10 mouse cellular contexts compared by ENCODE assay signal in the genomic region with DNA sequence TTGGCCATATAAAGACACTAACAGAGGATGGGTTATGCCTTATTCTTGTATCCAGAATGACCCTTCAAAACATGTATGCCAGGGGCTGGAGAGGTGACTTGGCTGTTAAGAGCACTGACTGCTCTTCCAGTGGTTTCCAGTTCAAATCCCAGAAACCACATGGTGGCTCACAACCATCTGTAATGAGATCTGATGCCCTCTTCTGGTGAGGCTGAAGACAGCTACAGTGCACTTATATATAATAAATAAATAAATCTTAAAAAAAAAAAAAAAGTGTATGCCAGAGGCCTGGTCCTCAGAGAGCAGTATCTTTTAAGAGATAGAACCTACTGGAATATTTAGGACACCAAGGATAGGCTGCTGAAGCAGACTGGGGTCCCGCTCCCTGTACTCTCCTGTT.
DNase-seq lines count a peak whose midpoint lies in the region; ATAC-seq and TF ChIP-seq lines count a peak whose summit lies in the region.
"Had no signal": no experiment of that assay in that cellular context is flagged by ENCODE, and none has a peak within 500 bp of the region (broad histone marks: within the 10 kb centered on the region; RNA-seq: fewer than 3 reads in every experiment).

No protein-coding gene starts in this region.

- no peaks in the 10 kb centered on the region for H3K27me3 ChIP-seq in limb, embryonic 12.5 days
- no peaks in the 10 kb centered on the region for H3K27me3 ChIP-seq in limb, embryonic 10.5 days (ENCODE audit: low read depth, poor library complexity, severe bottlenecking)

- H3K4me3 ChIP-seq in gastrocnemius, adult 2 months: no peak overlapping the region
- no peak overlapping the region for H3K4me3 ChIP-seq in limb, embryonic 12.5 days (replicated peaks)
- no peak overlapping the region for H3K4me3 ChIP-seq in limb, embryonic 10.5 days
- H3K4me3 ChIP-seq: erythroblast, embryonic 14.5 days had no signal

- no peak overlapping the region for H3K9ac ChIP-seq in limb, embryonic 12.5 days (replicated peaks)

- no peaks in the 10 kb centered on the region for H3K36me3 ChIP-seq in limb, embryonic 12.5 days
- no peaks in the 10 kb centered on the region for H3K36me3 ChIP-seq in limb, embryonic 10.5 days

- intact Hi-C loops in gastrocnemius, adult 2 months (cut with DNase I): loop anchor here (5.0 kb wide), 1 partner anchor 146 kb away; no protein-coding TSS in a partner anchor

- WGBS in limb, embryonic 12.5 days: 96% methylated on average over 1 of the region's 1 CpGs
- WGBS in limb, embryonic 10.5 days: 93% methylated on average over 1 of the region's 1 CpGs

- H3K4me2 ChIP-seq in limb, embryonic 12.5 days: no peak overlapping the region

- ATAC-seq in limb, embryonic 12.5 days (ENCODE audit: insufficient number of reproducible peaks, insufficient read depth, low FRiP score, low TSS enrichment, low read depth): no peak

- no peak for DNase-seq in gastrocnemius, adult 2 months
- no peak for DNase-seq in gastrocnemius, postnatal 4 days (ENCODE audit: low spot score in 2 of 2)
- DNase-seq in limb, embryonic 10.5 days (ENCODE audit: low spot score): no peak
- DNase-seq in 416B (ENCODE audit: low read depth): peak; percentile 46
- DNase-seq in adipocyte (ENCODE audit: low spot score): peak; percentile 24
- no peak for DNase-seq in neural tube, embryonic 10.5 days (ENCODE audit: extremely low spot score, low spot score)
- no peak for DNase-seq in right cerebral cortex, postnatal 10 days (ENCODE audit: low spot score in 2 of 2)

- H3K9me3 ChIP-seq in limb, embryonic 12.5 days: no peaks in the 10 kb centered on the region
- no peaks in the 10 kb centered on the region for H3K9me3 ChIP-seq in limb, embryonic 10.5 days (replicated peaks)

- no peak overlapping the region for H3K27ac ChIP-seq in gastrocnemius, adult 2 months
- H3K27ac ChIP-seq in limb, embryonic 12.5 days: peak overlapping the region; percentile 53; the same call in 1 of the 2 replicates
- H3K27ac ChIP-seq in limb, embryonic 10.5 days: no peak overlapping the region
- H3K27ac ChIP-seq: macrophage had no signal

- peaks cover 3% of the 10 kb centered on the region; the same call in 1 of the 2 replicates for H3K4me1 ChIP-seq in limb, embryonic 12.5 days (replicated peaks)
- H3K4me1 ChIP-seq in limb, embryonic 10.5 days: 0 out of 2 replicates have a peak, but pooled peaks cover 3% of the 10 kb centered on the region

- peak; percentile 26; the same call in 1 of the 2 replicates for TF ChIP-seq CTCF in gastrocnemius, adult 2 months (IDR thresholded peaks at IDR 0.05)

Comparison
In these comparisons a context has a peak if more than half of its experiments do, and no peak if none do; other contexts are left out.
1. DNase-seq: peak in 416B (single experiment) and adipocyte (single experiment); none in gastrocnemius, adult 2 months (single experiment), gastrocnemius, postnatal 4 days (0 of 2), limb, embryonic 10.5 days (single experiment), neural tube, embryonic 10.5 days (single experiment) and right cerebral cortex, postnatal 10 days (0 of 2).